Mouse (Mus musculus): ENCODE data around the gene Mindy1. TPM values are rescaled to one million over a fixed set of nuclear protein-coding genes. Genes with fewer than 3 reads are reported as not detected.

Mindy1 gene
- total RNA-seq, 2 experiments from 2014 or later = 19.1 to 22.7 TPM

DNA sequence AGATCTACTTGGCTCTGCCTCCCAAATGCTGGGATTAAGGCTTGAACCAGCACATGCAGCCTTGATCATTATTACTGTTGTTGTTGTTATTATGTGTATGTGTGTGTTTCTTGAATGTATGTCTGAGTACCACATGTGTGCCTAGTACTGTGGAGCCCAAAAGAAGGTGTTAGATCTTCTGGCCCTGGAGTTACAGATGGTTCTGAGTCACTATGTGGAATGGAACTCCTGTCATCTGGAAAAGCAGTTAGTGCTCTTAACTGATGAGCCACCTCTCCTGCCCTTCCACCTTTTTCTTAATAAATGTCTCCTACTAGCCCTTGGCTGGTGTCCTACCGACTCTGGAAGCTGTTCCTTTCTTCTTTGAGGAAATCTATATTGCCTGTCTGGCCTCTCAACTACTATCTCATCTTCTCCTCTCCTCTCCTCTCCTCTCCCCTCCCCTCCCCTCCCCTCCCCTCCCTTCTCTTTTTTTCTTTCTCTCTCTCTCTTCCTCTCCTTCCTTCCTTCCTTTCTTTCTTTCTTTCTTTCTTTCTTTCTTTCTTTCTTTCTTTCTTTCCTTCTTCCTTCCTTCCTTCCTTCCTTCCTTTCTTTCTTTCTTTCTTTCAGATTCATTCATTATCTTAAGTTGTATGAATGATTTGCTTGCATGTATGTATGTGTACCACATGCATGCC is 33.3 kb upstream of the Mindy1 start:
- Histone ChIP-seq H3K4me3 (no peak overlapping the region), H3K27ac (no peak overlapping the region)
- no peak for DNase-seq (ENCODE audit: low spot score in 2 of 2)
- TF ChIP-seq CTCF (conservative IDR thresholded peaks at IDR 0.05) = no peak

DNA sequence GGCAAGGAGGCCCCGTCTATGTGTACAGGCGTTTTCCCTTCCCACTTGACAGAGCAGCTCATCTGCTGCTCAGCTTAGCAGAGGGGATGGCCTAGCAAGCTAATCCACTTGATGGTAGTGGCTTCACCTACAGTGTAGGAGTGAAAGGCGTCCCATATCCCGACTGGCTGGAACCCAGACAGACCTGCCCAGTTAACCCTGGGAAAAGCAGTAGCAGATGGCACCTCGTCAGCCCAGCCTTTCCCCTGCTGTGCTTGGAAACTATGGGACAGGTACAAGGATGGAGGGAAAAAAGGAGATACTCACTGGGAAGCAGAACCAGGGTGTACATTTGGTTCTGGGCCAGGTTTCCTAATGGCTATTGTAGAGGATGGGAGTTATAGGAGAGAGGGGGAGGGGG is 30.8 kb upstream of the Mindy1 start:
- no peak overlapping the region for H3K27ac ChIP-seq
- no peak overlapping the region for H3K4me3 ChIP-seq
- DNase-seq (ENCODE audit: low spot score in 2 of 2) = no peak
- no peak for TF ChIP-seq CTCF (conservative IDR thresholded peaks at IDR 0.05)

DNA sequence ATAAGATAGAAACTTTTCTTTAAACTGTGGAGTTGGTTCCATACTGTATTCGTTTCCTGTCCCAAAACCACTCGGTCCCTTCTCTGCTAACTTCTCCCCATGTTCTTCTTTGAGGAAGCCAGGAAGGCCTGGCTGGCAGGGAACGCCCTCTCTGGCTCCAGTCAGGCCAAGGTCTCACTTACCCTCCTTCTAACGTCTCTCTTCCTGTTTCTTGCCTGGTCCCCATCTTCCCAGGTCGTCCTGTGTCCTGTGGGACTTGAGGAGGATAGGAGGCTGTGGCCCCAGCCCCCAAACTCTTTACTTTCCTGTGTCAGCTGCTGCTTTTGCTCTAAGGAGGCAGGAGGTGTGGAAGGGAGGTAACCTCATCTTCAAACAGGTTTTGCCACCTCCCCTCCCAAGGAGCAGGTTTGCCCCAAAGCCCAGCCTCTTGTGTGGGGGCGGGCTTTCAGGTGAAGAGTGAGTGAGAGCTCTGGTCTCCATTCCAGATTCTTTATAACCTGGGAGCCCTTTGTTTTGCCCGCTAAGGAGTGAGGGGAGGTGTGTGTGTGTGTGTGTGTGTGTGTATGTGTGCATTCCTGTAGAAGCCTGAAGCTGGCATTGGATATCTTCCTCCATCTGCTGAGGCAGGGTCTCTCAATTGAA is 30.2 kb upstream of the Mindy1 start, which contains the start of gene Bnipl:
Gene Bnipl, minus strand, starts transcription at position 411 of the 642 bp plus-strand sequence.
- DNase-seq (ENCODE audit: low spot score in 2 of 2) = no peak
- Histone ChIP-seq H3K4me3 (no peak within 1 kb of the TSS), H3K27ac (no peak within 1 kb of the TSS)
- TF ChIP-seq CTCF (conservative IDR thresholded peaks at IDR 0.05) = no peak

DNA sequence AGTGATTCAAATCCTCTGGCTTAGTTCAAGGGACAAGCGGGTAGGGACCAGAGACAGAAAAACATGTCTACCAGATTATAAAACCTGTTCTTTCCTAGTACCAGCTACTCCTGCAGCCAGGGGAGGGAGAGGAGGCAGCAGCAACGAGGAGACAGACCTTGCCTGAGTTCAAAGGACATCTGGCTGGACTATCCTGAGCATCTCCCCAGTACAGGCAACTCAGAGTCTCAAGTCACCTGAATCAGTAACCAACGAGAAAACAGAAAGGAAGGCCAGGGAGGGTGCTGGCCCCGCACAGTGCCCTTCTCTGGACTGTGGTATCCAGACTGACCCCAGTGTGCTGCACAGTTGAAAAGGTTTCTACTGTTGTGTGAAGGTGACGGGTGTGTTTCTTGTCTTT is 24.2 kb upstream of the Mindy1 start:
- Histone ChIP-seq H3K27ac (no peak overlapping the region), H3K4me3 (no peak overlapping the region)
- TF ChIP-seq CTCF (conservative IDR thresholded peaks at IDR 0.05) = no peak
- DNase-seq (ENCODE audit: low spot score in 2 of 2) = no peak

DNA sequence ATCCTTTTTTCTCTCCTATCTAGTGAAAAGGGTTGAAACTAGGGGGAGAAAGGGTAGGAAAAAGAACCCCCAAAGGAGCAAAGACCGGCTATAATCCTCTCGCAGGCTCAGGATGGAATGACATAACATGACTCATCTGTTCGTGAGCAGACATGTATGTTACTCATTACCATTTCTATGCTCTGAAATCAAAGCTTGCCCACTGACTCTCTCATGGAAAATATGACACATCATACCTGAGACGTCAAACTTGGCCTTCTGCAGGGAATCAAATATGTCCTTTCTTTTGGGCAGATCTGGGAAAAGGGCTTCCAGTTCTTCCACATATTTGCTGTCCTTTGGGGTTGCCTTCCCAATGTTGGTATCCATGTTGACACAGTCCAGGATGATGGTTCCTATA is 19.2 kb upstream of the Mindy1 start:
- no peak for TF ChIP-seq CTCF (conservative IDR thresholded peaks at IDR 0.05)
- DNase-seq (ENCODE audit: low spot score in 2 of 2) = no peak
- H3K4me3 ChIP-seq = no peak overlapping the region
- H3K27ac ChIP-seq = no peak overlapping the region

DNA sequence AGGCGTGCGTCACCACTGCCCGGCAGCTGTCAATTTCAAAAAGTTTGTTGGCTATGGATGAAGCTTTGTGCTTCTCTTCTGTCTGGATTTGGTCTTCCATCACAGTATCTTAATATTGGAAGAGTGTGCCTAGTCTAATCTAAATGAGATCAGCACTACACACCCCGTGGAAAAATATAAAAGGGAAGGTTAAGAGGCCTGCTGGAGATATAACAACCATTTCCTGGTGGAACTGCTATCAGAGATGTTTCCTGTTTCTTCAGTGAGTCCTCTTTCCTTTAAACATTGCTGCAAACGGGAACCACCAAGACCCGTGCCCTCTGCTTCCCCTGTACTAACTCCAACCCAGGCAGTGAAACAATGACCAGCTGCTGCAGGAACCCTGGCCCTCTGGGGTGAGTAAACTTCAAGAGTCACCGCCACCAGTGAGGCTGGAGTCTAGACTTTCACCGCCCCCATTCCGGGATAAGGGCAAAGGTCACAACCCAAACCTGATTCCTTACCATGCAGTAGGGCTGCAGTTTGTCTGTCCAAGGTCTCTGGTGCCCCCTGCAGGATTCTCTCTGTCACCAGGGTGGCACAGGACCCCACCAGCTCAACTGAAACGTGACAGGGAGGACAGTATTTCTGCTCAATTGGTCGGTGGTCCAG is 17.9 kb upstream of the Mindy1 start:
- peak in 1 of 2 experiments; percentile 65 for DNase-seq (ENCODE audit: low spot score in 2 of 2)
- peak; percentile 85 for TF ChIP-seq CTCF (conservative IDR thresholded peaks at IDR 0.05)
- Histone ChIP-seq H3K27ac (no peak overlapping the region), H3K4me3 (no peak overlapping the region)

DNA sequence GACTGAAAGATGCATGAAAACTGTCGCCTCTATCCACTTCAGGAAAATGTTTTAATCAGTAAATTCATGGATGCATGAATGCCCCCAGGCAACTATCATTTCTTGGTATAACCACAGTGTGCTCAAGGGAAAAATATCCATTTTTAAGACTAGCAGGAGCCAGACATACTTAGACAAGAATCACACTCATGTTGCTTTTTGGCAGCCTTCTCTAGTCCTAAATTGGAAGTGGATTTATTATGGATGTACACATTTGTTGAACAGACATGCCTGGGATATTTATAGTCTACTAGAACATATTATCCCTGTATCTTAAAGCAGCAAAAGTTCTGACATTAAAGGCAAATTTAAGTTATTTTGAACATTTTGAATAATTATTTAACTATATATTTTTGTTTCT is 16.4 kb upstream of the Mindy1 start:
- no peak overlapping the region for H3K4me3 ChIP-seq
- DNase-seq (ENCODE audit: low spot score in 2 of 2) = no peak
- no peak for TF ChIP-seq CTCF (conservative IDR thresholded peaks at IDR 0.05)
- H3K27ac ChIP-seq = no peak overlapping the region

DNA sequence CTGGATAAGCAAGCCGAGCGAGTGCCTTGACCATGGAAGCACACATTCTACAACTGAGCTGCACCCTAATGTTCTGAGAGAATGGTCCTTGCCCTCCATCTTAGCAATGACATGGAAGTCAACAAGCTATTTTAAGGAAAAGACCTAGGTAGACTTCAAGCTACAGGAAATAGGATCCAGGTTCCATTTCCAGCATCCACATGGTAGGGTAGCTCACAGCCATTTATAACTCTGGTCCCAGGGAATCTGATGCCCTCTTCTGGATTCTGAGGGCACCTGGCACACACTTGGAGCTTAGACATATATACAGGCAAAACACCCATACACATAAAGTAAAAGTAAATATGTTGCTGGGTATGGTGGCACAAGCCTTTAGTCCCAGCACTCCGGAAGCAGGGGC is 15.1 kb upstream of the Mindy1 start:
- Histone ChIP-seq H3K4me3 (no peak overlapping the region), H3K27ac (no peak overlapping the region)
- TF ChIP-seq CTCF (conservative IDR thresholded peaks at IDR 0.05) = peak; percentile 24; the same call in 1 of the 2 replicates
- DNase-seq (ENCODE audit: low spot score in 2 of 2) = no peak

DNA sequence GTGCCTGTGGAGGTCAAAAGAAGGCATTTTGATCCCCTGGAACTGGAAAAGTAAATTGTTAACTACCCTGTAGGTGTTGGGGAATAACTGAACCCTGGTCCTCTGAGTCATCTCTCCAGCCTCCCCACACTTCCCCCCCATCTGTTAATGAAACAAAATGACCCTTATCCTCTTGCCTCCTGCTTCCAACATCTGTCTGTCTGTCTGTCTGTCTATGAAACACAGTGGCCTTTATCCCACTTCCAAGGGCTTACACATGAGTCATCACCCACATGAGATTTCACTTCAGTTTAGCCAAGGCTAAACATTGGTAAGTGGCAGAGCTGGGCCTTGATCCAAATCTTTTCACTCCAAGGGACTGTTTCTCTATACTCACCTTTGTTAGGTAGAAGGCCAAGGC is 13.3 kb upstream of the Mindy1 start:
- no peak for DNase-seq (ENCODE audit: low spot score in 2 of 2)
- H3K27ac ChIP-seq = no peak overlapping the region
- TF ChIP-seq CTCF (conservative IDR thresholded peaks at IDR 0.05) = no peak
- H3K4me3 ChIP-seq = no peak overlapping the region

DNA sequence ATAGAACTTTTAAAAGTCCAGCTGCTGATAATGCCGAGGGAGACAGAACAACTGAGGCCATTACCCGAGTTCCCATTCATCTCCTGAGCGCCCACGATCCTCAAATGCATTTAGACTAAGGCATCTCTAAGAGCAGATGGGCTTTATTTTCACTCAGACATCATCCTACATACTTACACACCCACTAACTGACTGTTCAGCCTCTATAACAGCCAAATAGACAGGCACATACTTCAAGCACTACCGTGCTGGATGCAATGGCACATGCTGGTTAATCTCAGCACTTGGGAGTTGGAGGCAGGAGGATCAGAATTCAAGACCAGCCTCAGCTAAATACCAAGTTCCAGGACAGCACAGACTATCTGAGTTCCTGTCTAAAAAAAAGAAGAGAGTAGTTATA is 11.4 kb upstream of the Mindy1 start:
- DNase-seq (ENCODE audit: low spot score in 2 of 2) = no peak
- Histone ChIP-seq H3K27ac (no peak overlapping the region), H3K4me3 (no peak overlapping the region)
- no peak for TF ChIP-seq CTCF (conservative IDR thresholded peaks at IDR 0.05)

DNA sequence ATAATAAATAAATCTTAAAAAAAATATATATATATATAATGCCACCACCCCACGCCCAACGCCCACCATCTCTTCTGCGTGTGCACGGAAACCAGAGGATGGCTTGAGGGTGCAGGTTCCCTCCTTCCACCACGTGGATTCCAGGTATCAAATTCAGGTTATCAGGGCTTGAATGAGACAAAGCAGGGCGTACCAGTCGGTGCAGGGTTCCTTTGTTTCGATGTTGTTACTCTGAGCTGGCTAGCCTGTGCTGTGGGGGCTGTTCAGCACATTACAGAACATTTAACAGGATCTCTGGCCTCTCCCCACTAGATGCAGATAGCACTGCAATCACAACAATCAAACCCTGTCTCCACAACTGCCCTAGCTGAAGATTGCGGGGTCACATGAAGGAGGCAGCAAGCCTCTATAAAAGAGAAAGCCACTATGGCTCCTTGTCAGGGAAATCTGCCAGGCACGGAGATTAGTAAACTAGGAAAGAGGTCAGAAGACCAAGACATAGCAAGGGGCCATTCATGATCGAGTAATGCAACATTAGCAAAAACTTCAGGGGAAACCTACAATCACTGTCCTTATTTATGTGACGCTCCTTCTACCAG is 10.3 kb upstream of the Mindy1 start:
- TF ChIP-seq CTCF (conservative IDR thresholded peaks at IDR 0.05) = no peak
- DNase-seq (ENCODE audit: low spot score in 2 of 2) = no peak
- no peak overlapping the region for H3K4me3 ChIP-seq
- H3K27ac ChIP-seq = no peak overlapping the region

DNA sequence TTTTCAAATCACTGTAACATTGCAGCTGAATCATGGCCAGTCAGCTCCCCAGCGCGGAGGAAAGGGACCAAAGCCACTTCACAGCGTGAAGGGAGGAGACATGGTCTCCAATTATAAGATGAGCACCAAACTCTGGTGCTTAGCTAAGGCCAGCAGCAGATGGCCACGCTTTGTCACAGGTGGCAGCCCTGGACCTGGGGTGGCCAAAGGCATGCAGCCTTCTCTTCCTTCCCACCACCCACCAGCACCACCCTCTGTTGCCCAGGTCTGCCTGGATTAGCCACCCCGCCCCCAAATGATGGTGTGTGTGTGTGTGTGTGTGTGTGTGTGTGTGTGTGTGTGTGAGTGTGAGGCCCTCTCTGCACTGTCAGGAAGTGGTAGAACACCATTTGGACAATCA is 7.7 kb upstream of the Mindy1 start:
- TF ChIP-seq CTCF (conservative IDR thresholded peaks at IDR 0.05) = no peak
- DNase-seq (ENCODE audit: low spot score in 2 of 2) = no peak
- Histone ChIP-seq H3K4me3 (no peak overlapping the region), H3K27ac (no peak overlapping the region)

DNA sequence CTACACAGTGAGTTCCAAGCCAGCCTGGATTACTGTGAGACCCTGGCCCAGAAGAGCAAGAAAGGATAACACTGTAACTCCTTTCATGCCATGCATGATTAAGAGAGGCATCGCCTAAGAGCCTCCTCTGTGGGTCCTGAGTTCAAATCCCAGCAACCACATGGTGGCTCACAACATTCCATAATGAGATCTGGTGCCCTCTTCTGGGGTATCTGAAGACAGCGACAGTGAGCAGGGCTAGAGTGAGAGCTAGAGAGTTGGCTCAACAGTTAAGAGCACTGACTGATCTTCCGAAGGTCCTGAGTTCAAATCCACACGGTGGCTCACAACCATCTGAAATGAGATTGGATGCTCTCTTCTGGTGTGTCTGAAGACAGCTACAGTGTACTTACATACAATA is 6.7 kb upstream of the Mindy1 start:
- DNase-seq (ENCODE audit: low spot score in 2 of 2) = no peak
- TF ChIP-seq CTCF (conservative IDR thresholded peaks at IDR 0.05) = 0 out of 2 replicates have a peak, but pooled peaks have one; percentile 14
- Histone ChIP-seq H3K27ac (no peak overlapping the region), H3K4me3 (no peak overlapping the region)

Data from layer of hippocampus, adult 2 months (tissue).